Mouse (Mus musculus) WW6 (cell line): ENCODE measurements around the gene Mllt6.
"Not testable (repeated sequence)": the region's sequence is repeated elsewhere in the genome, so short reads cannot be mapped to it uniquely, and the experiment has no call there.

Experiments
- DNase-seq: peaks from one replicate; pipeline ENCODE4 v3.0.0-alpha.2; 2013; ENCODE audit warnings: low read depth, low spot score

Mllt6 gene

DNA sequence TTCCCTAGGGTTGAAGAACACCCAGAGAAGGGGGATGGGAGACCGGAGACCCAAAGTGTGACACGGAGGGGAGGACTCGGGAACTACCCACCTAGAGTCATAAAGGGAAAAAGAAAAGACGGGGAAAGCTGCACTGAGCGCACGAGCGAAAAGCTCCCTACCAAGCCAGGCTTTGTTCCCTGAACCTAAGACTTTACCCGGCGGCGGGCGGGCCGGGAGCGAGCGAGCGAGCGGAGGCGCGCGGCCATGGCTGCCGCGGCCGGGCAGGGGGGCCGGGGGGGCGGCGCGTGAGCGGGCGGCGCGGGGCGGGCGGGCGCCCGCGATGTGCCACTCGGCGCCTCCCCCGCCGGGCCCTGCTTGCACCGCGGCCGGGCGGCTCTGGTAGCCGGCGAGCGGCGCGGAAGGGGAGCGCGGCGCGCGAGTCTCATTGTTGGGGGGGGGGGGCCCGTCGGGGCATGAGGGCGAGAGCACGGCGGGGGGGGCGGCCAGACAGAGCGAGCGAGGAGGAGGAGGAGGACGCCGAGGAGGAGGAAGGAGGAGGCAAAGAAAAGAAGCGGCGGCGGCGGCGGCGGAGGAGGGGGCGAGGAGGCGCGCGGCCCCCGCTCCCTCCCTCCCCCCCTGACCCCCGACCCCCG lies at the start of gene Mllt6:
Gene Mllt6 (plus strand): TSS at position 522 of the 635 bp plus-strand sequence.
- DNase-seq, result no peak

DNA sequence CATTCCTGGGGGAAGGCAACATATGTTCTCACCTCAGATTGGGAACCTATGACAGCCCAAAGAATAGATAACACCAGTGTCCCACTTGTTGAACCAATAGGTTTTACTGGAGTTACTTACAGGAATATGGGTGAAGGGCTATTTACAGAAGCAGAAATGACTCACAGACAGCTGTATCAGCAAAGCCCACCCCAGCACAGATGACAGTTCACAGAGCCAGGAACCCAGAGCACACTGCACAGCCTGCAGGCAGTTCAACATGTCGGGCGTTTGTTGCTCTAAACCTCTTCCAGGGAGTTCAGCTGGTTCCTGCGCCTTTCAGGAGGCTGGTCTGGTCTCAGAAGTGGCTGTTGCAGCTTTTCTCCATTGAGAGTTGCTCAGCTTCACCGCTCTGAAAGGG lies 47.9 kb upstream of the Mllt6 start:
- DNase-seq, result no peak

DNA sequence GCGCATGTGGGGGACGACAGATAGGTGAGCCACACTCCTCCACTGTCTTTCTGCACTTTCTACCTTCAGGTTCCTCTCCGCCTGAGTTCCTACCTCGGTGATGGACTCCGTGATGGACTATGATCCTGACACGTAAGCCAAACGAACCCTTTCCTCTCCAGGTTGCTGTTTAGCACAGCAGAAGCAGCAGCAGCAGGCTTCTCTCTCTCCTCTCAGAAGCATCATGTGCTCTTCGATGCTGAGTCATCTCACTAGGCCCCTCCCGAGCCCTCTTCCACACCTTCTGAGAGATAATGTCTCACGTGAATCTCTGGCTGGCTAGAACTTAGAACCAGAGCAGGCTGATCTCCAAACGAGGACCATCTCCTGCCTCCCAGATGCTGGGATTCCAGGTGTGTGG lies 44.8 kb upstream of the Mllt6 start:
- DNase-seq, result no peak

DNA sequence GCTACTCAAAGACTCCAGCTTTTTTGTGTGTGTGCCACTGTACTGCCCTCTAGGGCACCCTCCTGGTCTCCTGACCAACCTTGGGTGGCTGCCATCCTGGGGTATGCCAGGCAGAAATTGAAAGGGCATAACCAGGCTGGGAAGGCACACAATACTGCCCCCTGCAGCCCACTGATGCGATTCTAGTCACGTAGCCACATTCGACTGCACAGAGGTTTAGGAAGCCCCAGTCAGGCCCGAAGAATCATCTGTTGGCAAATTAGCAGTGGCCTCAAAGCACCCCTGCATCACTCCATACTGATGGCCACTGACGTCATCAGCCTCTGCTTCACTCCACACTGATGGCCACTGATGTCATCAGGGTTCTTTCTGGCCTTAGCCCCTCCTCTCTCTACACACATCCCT lies 43.8 kb upstream of the Mllt6 start:
- no peak for DNase-seq

DNA sequence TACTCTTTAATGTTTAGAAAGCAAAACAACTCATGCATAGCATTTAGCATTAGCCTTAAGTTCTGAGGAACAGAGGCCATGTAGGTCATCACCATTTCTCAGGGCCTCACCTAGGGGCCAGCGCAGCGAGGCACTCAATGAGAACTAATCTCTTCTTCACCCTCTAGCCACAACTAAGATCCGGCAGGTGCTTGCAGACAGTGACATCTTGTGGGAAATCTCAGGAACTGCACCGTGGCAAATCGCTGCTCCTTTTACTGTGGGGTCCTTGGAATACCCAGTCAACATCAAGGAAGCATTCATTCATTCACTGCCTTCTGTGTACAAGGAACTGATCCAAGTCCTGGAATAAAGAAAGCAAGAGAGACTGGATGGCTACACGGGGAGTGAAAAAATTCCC lies 40.8 kb upstream of the Mllt6 start:
- no peak for DNase-seq

DNA sequence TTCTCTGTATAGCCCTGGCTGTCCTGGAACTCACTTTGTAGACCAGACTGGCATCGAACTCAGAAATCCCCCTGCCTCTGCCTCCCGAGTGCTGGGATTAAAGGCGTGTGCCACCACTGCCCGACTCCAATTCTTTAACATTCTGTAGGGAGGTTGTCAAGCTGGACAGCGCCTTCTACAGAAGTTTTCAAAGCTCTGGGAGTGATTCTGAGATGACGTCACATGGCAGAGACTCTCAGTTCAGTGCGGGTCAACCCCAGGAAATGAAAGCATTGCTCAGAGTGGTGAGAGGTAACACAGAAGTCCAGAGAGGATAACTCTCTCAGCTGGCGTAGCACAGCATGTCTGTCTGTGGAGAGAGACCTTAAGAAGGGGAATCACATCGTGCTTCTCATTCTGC lies 40.0 kb upstream of the Mllt6 start:
- DNase-seq, result no peak

DNA sequence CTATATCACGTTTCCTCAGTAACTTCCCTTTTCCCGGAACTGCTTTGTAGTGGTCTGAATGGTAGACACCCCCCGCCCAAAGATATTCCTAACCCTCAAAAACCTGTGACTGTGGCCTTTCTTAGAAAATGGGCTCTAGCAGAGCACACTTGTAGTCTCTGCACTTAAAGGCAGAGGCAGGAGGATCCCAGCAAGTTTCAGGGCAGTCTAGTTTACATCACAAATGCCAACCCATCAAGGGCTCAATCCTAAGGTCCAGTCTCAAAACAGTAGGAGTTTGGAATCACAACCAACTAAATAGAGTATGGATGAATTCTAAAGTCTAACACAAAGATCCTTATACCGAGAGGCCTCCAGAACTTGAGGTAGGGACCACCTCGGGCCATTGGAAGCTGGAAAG lies 37.7 kb upstream of the Mllt6 start:
- DNase-seq, result no peak

DNA sequence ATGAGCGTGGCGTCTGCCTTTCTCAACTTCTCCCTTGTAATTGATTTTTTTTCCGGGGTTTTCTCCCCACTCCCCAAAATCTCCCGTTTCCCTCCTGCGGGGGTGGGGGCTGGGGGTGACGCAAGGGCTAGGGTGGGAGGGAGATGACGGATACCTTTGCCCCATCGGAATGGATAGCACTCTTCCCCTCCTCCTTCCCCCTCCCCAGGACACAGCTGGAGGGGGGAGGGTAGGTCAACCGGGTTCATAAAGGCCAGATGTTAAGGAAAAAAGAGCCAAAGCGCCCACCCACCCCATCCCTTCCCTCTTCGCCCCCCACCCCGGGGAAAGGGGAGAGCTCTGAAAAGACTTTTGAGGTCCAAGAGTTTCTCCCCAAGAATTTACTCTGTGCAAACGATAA lies 36.8 kb upstream of the Mllt6 start:
- no peak for DNase-seq

DNA sequence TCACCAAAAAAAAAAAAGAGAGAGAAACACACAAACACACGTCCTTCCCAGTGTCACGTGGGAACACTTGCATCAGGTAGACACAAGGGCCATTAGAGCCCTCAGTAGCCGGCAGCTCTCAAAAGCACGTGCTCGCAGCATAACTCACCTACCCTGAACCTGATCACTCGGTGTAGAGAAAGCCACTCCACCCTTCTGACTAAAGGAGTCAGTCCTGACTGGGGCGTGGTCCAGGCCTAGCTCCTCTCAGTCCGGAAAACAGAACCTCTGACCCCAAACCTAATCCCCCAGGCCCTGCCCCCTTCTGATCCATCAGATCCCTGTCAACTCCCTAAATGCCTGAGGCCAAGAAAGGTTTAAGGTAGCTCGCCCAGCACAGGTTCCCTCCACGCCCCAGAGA lies 36.4 kb upstream of the Mllt6 start:
- peak; percentile 89 for DNase-seq

DNA sequence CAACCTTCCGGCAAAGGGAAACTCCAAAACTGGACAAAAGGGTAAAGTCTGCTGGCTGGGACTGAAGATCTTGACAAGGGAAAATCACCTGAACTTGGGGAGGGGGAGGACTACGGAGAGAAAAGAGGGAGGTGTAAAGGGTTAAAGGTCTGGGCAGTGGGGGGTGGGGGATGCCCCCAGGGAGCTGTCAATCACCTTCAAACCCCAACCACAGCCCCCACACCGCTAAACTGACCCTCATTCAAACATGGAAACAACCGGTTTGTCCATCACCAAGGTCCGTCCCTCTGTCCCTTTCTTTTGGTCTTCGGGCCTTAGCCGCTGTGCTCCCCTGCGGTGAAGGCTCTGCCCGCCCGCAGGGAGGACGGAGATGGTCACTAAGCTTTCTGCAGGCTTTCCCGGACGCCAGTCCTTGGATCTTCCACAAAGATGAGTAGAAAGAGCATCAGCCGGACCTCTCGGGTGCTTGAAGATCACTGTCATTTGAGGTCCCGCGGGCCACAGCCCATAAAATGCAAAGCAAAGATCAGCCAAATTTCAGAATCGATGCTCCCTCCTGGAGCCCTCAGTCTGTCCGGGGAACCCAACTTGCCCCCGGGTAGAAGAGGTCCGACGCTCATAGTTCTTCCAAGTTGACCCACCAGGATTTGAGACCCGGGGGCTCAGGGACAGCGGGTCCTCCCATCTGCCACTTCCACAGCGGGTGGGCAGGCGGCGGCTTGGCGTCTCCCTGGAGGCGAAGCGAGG lies 35.5 kb upstream of the Mllt6 start:
- DNase-seq, result no peak

DNA sequence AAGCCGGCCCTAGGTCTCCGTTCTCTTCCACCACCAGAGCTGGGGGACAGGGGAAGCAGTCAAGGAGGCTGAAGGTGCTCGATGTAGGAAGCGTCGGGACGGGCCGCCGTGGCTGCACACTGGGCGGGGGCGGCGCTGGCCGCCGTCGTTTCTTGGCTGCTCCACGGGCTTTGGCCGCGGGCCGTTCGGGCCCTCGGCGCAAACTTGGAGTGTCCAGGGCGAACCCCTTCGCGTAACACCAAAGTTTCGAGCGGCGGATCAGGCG lies 35.0 kb upstream of the Mllt6 start:
- DNase-seq, result no peak

DNA sequence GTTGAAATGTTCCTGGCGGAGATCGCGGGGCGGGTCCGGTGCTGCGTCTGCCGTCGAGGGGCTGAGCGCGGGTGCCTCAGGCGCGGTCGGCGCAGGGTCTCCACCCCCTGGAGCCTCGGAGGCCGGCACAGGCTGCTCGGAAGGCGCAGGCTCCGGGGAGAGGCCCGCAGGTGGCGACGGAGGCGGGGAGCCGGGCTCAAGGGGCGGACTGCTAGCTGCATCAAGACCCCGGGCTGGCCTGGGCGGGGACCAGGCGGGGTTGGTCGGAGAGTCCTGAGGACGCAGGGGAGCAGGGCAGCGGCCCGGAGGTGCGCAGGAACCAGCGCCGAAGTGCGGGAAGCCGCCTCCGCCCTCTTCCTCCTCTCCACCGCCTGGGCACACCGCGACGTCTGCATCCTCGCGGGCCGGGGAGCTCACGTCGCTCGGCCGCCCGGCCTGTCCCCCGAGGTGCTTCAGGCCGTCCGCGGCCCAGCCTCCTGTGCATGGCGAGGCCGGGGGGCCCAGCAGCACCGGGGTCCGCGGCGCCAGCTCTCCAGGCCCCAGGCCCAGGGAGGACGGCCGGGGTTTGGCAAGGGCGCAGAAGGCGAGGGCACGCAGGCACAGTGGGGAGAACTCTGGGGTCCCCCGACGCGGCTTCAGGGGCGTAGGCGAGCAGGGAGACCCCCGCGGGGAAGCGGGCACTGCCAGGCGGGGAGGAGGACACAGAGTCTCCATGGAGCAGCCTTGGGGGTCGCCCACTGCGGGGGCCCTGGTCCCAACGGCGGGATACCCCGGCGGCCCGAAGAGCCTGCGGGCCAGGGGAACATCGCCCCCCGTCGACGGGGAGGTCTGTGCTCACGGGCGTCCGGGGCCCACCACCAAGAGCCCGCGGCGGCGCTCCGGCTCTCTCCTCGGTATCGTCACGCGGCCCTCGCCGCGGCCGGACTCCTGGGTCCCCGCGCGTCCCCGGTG lies 34.4 kb upstream of the Mllt6 start:
- no peak for DNase-seq

DNA sequence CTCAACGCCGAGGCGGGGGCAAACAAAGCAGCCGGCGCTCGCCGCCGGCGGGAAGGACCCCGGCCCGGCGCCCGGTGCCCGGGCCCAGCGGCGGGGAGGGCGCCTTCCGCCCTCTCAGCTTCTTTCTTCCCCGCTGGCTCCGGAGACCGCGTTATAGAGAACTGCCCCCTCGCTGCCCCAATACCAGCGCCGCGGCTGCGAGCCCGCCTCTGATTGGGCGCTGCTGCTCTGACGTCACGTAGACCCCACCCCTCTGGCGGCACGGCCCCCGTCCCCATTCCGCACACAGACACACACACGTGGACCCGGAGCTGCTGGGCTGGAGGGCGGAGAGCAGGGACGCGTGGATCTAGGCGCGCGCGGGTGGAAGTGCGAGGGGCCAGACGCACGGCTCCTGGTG lies 33.6 kb upstream of the Mllt6 start, which contains the start of gene Epop:
Gene Epop (minus strand): TSS at position 127 of the 400 bp plus-strand sequence.
- peak; percentile 87 for DNase-seq

DNA sequence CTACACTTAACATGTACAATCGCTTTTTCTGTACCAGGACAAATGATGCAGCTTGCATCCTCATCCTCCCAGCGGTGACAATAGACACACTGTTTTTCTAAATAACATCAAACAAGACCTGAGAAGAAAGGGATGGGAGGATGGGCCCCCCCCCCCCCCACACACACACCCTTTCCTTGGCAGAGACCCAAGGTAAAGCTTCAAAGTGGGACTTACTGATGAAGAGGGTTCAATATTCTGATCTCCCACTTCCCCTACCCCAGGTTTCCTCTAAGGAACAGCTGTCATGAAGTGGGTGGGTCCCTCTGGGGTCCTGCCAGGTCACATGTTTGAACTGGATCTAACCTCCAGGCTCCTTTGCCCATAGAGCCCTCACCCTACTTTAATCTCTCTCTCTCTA lies 32.2 kb upstream of the Mllt6 start:
- DNase-seq, result no peak

DNA sequence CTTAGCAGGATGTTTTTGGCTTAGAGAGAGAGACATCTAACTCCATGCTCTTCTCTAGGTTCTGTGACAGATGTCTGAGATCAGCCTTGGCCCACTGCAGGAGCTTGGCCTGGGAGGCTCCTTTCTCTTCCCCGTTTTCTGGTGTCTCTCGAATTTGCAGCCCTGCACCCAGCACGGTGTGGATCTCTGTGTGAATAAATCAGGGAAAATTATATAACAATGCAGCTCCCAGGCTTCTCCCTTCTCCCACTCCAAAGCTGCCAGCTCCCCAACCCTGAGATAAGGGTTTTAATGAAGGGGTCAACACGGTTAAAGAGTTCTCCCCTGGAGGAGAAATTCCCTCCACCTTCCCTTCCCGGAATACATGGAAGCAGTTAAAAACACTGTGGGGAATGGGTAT lies 31.7 kb upstream of the Mllt6 start:
- DNase-seq, result no peak

DNA sequence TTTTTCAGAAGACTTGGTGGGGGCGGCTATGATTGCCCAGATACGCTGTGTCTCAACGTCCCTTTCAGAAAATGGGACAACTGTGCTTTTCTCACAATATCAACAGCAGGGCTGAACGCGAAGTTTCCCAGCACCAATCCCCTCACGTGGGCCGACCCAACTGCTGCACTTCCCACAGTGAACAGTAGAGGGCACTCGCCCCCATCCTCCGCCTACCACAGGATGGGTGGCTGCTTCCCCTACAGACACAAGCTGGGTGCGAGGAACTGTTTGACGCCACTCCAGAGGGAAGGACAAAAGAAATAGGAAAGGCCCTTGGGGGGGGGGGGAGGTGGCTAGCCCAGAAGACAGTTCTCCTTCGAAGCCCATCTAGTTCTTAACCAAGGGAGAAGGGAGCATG lies 31.3 kb upstream of the Mllt6 start:
- no peak for DNase-seq

DNA sequence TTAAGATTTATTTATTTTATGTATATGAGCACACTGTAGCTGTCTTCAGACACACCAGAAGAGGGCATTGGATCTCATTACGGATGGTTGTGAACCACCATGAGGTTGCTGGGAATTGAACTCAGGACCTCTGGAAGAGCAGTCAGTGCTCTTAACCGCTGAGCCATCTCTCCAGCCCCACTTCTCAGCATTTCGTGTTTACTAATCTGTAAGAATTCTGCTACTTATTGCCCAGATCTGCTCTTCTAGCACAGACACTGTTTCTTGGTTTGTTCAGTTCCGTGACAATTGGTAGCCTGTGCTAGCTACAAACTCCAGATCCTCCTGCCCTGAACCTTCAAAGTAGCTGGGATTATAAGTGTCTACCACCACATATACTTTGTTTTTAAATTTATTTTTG lies 30.8 kb upstream of the Mllt6 start:
- not testable (repeated sequence) for DNase-seq

DNA sequence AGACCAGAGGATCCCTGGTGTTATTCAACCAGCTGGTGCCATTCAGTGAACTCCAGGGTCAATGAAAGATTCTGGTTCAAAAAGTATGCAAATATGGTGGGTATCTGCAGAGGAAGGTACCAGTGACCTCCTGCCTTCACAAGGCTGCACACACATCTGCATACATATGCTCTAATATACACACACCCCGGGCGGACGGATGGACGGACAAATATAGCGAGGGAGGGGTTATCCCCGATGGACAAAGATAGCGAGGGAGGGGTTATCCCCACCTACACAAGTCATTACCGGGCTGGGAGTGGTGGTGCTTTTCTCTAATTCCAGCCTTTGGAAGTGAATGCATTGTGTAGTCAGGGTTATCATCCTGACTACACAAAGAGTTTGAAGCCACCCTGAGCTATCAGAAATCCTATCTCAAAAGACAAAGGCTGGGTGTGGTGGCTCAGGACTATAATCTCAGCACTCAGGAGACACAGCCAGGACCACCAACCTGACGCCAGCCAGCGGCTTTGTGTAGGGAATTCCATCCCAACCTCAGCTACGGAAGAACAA lies 27.7 kb upstream of the Mllt6 start:
- no peak for DNase-seq

DNA sequence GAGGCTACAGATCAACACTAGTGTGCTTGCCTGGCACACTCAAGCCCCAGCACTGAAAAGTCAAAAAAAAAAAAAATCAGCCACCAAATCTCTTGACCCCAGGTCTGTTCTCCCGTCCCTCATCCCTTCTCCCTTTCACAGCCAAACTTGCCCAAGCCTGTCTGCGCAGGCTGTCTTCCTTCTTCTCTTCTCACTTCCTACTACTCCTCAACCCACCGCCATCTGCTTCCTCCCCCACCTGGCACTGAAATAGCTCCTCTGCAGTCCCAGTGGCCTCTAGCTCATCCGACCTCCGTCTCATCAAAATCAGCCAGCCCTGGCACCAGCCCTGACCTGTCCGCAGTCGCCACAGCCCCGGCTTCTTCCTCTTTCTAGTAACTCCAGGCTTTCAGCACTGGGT lies 21.5 kb upstream of the Mllt6 start:
- DNase-seq, result no peak

DNA sequence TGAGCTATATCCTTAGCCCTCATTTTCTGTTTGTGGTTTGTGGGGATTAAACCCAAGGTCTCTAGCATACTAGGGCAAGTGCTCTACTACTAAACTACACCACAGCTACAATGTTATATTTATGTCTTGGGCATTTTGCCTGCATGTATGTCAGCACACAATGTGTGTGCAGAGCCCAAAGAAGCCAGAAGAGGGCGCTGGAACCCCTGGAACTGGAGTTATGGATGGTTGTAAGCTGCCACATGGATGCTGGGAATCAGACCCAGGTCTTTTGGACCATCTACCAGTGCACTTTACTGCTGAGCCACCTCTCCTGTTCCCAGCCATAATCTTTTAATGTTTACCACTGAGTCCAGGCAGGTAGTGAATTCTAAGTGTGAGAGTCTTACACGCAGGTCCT lies 20.5 kb upstream of the Mllt6 start:
- no peak for DNase-seq

DNA sequence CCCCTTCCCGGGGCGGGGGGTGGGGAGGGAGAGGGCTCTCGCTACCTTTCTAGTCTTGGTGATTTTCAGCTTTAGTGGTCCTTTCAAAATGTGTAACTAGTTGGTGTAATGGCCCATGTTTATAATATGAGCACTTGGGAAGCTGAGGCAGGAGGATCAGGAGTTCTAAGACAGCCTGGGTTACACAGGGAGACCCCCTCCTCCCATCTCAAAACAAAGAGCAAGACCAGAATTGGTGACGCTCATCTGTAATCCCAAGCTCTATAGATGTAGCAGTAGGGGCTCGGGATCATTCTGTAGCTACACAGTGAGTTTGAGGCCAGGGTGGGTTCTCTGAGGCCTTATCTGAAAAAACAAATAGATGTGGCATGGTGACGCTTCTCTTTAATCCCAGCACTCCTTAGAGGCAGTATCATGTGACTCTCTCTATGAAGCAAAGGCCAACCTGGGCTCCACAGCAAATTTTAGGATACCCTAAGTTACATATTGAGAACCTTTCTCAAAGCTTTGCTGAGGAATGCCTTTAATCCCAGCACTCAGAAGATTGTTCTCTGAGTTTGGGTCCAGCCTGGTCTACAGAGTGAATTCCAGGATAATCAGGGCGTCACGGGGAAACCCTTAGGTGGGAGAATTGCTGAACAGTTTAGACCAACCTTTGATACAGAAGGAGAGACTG lies 19.7 kb upstream of the Mllt6 start:
- DNase-seq, result no peak

DNA sequence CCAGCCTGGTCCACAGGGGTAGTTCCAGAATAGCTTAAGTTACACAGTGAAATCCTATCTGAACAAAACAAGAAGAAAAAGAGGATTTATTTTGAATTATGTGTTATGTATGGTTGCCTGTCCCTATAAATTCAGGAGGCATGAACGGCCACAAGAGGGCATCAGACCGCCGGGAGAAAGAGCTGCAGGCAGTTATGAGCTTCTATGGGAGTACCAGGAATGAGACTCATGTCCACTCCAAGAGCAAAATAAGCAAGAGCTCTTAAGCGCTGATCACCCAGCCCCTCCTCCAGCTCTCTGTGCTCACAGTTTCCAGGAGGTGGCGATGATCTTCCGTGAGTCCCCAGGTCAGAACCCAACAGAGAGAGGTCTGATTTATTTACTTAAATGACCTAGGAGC lies 18.4 kb upstream of the Mllt6 start:
- no peak for DNase-seq
